ENCODE assay signal across 8 mouse cellular contexts in the genomic region with DNA sequence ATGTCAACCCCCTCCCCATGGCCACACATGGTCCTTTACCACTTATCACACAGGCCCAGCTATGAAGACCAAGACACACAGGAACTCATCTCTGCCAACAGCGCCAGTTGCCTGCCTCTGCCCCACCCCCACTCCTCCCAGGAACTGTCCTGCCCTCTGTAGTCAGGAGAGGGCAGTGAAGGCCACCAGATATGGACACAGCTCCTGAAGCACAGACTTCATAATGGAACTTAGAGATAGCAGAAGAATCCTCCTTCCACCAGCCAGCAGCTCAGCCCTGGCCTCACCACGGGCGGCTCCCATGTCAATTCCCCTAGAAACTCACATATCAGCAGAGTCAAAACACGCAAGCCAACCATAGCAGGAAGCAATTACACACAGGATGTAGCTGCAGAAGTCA. TPM values are rescaled to one million over a fixed set of nuclear protein-coding genes. Genes with fewer than 3 reads are reported as not detected.
A peak's percentile ranks its signal among the peaks of the same experiment; 100 is the strongest.
DNase-seq lines count a peak whose midpoint lies in the region; ATAC-seq and TF ChIP-seq lines count a peak whose summit lies in the region.
"Had no signal": no experiment of that assay in that cellular context is flagged by ENCODE, and none has a peak within 500 bp of the region (broad histone marks: within the 10 kb centered on the region; RNA-seq: fewer than 3 reads in every experiment).

No protein-coding gene starts in this region.

- peak; percentile 78 for ATAC-seq in midbrain, postnatal 0 days (ENCODE audit: low FRiP score)
- ATAC-seq in monocyte, adult 5-6 weeks (replicated peaks; ENCODE audit: insufficient number of reproducible peaks, low FRiP score, low TSS enrichment, poor library complexity, severe bottlenecking), result no peak

- WGBS in midbrain, postnatal 0 days, result 31% methylated on average over 4 of the region's 4 CpGs

- peak; percentile 91 for TF ChIP-seq CTCF in midbrain, postnatal 0 days (IDR thresholded peaks at IDR 0.05)

- H3K9ac ChIP-seq in midbrain, postnatal 0 days (replicated peaks; ENCODE audit: low read length, poor library complexity, severe bottlenecking), result no peak overlapping the region

- H3K4me1 ChIP-seq in midbrain, postnatal 0 days (ENCODE audit: insufficient read depth, low read length), result no peaks in the 10 kb centered on the region

- H3K9me3 ChIP-seq in midbrain, postnatal 0 days (ENCODE audit: low read length), result no peaks in the 10 kb centered on the region

- no peak overlapping the region for H3K4me3 ChIP-seq in midbrain, postnatal 0 days (ENCODE audit: low read depth, low read length)

- peak; percentile 4 to 6 for DNase-seq in urinary bladder, postnatal 36 days (ENCODE audit: low spot score in 2 of 2)
- DNase-seq in urinary bladder, postnatal 10 days (ENCODE audit: low spot score), result no peak
- DNase-seq in cerebellum, adult 9-10 months, result peak; percentile 44
- peak; percentile 42 for DNase-seq in gastrocnemius, postnatal 10 days
- peak; percentile 69 to 73 for DNase-seq in layer of hippocampus, postnatal 10 days (ENCODE audit: low spot score in 2 of 2)
- peak; percentile 88 for DNase-seq in midbrain, postnatal 0 days (ENCODE audit: low spot score)

- H3K27ac ChIP-seq in midbrain, postnatal 0 days (ENCODE audit: low read depth, low read length), result no peak overlapping the region

- no peaks in the 10 kb centered on the region for H3K36me3 ChIP-seq in midbrain, postnatal 0 days (ENCODE audit: insufficient read depth, low read length)

- H3K4me2 ChIP-seq in midbrain, postnatal 0 days (ENCODE audit: low read depth, low read length, poor library complexity, severe bottlenecking), result no peak overlapping the region

- H3K27me3 ChIP-seq in midbrain, postnatal 0 days (ENCODE audit: insufficient read depth, low read length), result no peaks in the 10 kb centered on the region

RNA-seq across cellular contexts. Expression of gene Ccl1, which starts 49.9 kb away (rescaled TPM):
- not detected for total RNA-seq in gastrocnemius, postnatal 10 days (2021)
- not detected for total RNA-seq in layer of hippocampus, postnatal 10 days (2021)
- total RNA-seq in midbrain, postnatal 0 days (2014; rRNA removed), result not detected in 2 replicates
- polyA plus RNA-seq in midbrain, postnatal 0 days (2015; fragmentation: Nextera tagmentation; extraction: Ambion mirVana), result 1.3 TPM in 2 replicates
- not detected in 3 replicates for total RNA-seq in monocyte, adult 5-6 weeks (2017)
- polyA plus RNA-seq: liver, embryonic 16.5 days had no signal
